Mouse (Mus musculus): ENCODE measurements around the gene Mindy4.

The Mindy4 gene

DNA sequence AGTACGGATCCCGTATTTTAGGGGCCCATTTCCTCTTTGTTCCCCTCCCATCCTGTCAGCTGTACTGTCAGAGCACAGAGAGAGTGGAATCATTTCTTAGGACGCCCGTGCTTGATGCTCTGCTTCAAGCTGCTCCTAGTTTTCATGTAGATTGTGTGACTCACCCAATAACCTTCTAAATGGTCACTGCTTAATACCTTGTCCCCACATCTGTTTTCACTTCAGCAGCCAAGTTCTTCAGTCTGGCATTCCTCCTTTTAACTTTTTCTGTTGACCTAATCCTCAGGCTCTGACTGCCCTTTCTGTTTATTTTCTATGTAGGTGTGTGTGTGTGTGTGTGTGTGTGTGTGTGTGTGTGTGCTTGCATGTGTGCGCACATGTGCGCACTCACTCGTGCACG is 4.6 kb downstream of the Mindy4 start:
- DNase-seq (ENCODE audit: low read depth): peak; percentile 40

DNA sequence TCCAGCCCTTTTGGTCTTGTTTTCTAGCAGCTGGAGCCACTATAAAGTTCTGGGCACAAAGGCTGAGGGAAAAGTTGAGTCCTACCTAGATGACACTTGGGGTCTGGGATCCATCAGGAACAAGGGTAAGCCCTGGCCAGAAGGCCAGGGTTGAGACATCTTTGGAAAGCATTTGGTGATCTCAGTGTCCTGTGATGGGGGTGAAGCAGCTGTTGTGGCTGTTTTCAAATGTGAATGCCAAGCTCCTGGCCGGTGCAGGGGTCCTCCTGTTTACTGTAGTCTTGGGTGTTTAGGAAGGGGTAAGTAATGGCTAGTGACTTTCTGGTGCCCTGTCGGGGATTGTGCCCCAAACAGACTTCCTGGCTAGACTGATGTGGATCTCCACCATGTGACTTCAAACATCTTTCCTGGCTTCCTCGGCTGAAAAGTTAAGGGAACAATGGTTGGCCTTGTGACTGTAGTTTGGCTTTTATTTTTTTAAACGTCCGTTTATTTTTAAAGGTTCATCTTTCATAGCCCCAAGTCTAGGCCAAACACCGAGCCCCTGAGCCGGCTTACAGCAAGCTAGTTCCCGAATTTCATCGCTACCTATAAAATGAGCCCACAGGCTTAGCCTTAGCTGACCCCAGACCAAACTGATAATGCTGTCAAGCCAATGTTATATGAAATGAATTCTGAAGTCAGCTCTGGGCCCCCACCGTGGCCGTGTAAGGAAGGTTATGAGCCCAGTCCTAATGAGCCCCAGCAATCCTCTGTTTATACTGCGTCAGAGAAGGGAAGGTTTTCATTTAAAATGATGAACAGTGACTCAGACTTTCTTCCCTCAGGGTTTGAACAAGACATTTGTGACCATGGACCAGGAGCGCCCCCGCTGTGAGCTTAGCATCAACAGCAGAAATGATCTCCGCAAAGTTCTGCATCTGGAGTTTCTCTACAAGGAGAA is 7.5 kb downstream of the Mindy4 start:
- DNase-seq (ENCODE audit: low read depth): peak; percentile 75

DNA sequence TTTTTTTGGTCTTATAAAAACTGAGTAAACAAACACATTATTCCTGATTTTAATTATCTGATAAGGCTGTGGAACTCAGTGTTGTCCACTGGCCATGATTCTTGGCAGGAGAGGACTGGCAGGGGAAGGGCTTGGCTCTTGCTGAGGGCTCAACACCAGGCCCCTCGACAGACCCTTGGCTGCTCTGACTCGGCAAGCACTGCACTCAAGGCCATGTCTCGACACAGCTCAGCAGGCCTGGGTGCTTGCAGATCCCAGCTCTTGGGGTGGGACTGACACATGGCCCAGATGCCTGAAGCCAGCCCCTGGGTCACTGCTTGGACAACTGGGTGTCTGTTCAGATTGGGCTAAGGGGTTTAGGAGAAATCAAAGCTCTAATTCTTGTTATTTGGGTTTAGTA is 11.4 kb downstream of the Mindy4 start:
- DNase-seq (ENCODE audit: low read depth): no peak

DNA sequence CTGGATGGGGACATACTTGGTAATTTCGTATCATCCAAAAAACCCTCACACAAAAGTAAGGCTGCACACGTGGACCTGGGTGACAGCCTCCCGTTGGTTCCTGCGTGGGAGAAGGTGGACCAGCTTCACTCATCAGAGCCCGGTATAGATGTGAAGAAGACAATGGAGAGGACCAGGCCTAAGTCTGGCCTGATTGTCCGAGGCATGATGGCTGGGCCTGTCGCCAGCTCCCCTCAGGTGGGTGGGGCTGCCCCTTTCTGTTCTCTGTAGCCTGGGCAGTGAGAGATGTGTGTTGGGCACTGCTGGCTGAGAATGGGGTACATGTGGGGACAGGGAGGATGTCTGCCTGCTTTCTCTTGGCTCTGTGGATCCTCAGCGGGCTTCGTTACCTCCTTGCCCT is 15.0 kb downstream of the Mindy4 start:
- no peak for DNase-seq (ENCODE audit: low read depth)

DNA sequence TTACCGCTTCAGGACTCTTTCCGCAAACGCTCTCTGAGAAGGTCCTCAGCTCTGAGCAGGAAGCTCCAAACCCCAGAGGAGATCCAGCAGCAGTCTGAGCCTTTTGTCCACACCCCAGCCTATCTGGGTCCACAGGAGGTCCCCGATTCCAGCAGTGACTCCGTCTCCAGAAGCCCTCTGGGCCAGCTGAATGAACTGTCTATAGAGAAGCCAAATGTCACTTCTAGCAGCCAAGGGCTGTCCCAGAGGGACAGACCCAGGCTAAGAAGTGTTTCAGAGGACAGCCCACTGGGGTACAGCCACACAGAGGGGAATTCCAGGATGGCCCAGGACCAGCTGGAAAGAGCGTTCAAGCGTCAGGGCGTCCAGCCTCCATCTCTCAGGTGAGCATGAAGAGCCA is 20.8 kb downstream of the Mindy4 start:
- no peak for DNase-seq (ENCODE audit: low read depth)

DNA sequence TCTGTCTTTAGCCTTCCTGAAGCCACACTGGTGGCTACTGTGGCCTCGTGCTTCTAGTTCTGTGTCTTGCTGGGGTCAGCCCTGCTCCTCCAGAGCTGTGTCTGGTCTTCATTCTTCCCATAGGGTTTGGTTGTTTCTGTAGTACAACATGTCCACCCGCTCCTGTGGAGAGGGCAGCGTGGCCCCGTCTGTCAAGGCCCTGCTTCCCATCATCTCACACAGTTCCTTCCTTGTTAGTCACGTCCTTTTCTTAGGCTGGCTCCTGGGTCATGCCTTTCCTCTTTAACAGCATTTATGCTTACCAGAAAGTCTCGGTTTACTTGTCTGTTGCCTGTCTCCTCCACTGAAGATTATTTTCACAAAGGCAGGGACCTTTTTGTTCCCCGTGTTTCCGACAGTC is 26.9 kb downstream of the Mindy4 start:
- DNase-seq (ENCODE audit: low read depth): no peak

DNA sequence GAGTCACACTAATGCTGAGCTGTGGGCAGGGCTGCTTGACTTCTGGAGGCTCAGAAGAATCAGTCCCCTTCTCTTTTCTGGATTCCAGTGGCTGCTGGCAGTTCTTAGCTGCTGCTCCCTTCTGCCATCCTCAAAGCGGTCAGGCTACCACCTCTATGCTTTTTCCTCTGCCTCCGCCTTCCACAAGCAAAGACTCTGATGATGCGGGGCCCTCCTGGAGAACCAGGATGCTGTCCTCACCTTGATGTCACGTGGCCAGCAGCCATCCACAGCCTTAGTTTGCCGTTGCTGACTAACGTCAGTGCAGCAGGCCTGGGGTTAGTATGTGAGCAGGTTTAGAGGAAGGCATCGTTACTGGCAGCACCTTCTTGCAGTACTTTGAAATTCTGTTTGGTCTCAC is 28.9 kb downstream of the Mindy4 start:
- no peak for DNase-seq (ENCODE audit: low read depth)

DNA sequence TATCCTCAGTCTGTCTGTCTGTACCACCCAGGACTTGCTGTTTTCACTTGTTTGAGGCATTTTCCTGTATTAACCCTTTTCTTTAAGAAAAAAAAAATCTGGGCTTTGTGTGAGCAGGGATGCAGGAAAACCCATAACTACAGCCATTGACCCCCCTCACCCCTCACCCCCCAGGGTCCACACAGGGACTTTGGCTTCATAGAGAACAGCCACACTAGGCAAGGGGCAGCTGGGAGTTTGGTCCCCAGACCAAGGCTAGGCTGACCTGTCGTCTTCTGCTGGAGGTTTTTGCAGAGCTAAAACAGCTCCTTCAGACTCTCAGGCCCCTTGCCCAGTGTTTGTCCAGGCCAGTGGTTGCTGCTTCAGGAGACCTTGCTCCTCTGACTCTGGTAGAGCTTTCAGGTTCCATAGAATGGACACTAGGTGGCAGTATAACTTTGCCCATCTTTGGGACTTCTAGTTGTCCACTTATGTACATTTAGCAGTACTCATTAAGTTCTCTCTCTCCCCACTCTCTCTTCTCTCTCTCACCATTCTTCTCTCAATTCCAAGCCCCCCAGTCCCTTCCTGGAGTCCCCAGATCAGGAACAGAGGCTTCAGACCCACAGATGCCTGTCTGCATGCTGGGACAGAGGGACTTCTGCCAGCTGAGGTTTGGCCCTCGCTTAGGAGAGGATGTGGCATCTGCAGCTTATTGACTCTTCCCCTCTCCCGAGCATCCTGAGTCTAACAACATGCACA is 29.5 kb downstream of the Mindy4 start:
- DNase-seq (ENCODE audit: low read depth): peak; percentile 49

DNA sequence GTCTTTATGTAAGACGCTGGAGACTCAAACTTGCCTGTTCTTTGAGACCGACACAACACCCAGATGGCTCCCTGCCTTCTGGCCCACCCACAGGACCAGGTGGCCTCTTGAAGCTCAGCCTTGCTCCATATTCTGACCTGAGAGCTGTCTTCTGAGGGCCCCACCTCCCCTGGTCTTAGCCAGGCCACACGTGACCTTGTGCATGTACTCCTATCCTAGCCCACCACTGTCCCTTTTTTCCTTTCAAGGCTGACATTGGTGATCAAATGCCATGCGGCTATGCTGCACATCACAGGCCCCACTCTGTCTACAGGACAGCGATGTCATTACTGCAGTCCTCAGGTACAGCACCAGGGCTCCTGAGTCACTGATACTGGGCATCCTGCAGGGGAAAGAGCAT is 30.1 kb downstream of the Mindy4 start:
- DNase-seq (ENCODE audit: low read depth): no peak

DNA sequence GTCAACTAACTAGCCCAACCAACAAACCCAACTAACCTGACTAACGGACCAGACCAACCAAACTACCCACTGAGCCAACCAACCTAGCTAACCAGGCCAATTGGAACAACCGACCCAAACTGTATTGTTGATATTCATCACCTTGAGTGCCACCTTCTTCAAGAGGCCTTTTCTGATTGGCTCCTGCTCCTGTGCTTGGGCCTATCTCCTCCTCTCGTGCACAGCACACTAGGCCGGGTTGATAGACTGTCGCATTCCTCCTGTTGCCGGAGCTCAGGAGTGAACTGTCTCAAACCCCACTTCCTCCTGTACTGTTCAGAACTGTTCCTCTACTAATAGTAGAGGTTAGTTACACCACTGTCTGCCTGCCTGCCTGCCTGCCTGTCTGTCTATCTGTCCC is 31.5 kb downstream of the Mindy4 start:
- no peak for DNase-seq (ENCODE audit: low read depth)

DNA sequence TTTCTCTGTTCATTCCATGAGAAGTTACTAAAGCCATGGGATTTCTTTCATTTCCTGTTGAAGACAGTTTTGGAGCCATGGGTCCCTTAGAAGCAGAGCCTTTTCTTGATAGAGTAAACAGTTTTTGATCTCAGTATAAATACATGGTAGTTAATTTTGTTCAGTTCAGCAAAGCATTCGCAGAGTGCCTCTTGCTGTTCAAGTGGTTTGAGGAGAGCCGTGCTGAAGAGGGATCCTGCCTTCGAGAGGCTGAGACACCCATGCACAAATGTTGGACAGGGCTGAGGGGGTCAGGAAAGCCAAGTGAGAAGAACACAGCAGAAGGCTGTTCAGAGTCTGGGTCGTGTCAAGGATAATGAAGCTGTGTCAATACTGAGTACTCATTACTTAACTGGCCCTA is 32.5 kb downstream of the Mindy4 start:
- no peak for DNase-seq (ENCODE audit: low read depth)

DNA sequence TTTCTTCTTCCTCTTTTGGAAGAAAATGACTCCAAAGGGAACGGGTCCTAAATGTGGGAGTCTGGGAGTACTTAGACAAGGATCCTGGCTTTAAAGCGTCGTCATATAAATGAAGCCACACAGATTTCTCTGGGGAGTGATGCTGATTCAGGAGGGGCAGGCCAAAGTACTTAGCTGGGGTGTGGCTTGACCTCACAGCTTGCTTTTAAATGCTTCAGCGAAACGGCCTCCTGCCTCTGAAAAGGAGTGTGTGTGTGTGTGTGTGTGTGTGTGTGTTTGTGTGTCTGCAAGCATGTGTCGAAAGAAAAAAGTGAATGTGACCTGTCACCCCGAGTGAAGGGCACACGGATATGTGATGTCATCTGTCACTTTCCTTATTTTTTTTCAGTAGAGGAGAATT is 36.7 kb downstream of the Mindy4 start:
- no peak for DNase-seq (ENCODE audit: low read depth)

DNA sequence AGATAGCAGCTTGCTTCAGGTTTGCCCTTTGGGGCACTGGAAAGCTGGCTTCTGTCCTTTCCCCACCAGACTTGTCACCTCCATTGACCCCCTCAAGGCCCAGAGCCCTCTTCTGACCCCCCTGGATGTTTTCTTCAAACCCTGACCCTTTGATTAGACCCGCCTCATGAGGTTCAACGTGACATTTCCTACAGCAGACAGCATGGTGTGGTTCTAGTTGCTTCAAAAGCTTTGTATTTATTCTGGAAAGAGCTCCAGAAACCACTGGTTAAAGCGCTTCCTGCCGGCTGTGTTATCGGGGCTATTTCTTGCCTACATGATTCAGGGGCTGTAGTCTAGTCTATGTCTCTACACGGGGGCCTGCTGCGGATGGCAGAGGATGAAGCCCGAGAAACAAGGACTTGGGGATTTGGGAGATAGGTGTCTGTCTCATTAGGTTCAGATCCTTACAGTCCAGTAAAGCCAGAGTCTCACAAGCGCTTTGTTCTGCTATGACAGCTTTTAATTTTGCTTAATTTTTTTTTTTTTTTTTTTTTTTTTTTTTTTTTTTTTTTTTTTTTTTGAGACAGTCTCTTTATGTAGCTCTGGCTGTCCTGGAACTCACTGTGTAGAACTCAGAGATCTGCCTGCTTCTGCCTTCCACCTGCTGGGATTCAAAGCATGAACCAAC is 37.5 kb downstream of the Mindy4 start:
- no peak for DNase-seq (ENCODE audit: low read depth)

DNA sequence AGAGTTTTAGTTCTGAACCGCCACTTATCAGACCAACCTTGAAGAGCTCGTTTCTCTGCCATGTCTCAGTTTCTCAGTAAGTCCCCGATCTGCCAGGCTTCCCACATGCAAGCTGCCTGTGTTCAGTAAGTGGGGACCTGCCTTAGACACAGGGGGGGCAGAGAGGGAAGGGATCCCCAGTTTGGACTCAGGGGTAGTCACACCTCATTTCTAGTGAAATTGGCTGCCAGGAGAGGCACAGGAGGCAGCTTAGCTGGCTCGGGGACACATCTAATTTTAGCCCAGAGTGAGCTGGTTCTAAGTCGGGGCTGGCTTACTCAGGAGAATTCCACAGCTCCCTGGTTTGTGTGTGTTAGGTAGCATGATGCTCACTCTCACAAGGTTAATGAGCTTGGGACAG is 38.3 kb downstream of the Mindy4 start:
- no peak for DNase-seq (ENCODE audit: low read depth)

DNA sequence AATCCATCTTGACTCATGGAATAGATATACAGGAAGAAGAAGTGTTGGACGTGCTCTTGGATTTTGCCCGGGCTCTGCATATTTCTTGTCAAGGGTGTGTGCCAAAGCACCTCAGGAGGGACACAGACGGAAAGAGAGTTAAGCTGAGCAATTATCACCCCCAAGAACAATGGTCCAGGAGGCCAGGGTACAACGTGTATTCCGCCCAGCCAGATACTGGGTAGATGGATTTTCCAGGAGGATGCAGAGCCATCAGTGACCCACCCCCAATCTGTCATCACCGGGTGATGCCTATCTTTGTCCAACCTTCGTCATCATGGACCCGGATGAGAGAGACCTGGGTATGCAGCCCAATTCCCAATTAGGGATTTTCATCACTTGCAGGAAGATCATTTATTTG is 42.5 kb downstream of the Mindy4 start:
- no peak for DNase-seq (ENCODE audit: low read depth)

DNA sequence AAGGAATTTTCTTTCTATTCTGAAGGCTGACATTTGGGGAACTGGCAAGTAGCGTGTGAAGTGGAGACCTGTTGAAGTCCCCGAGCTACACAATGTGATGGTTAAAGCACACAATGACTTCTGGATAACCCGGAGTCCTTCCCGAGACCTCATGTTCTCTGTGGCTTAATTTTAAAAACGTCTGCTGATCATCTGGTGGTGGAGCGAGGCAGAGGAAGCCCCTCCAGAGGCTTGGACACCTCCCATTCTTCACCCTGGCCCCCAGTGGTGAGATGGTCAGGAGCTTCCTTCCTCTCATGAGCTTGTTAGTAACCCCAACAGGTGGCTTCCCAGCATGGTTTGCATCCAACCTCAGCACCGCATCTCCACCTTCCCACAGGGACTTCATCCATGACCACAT is 43.3 kb downstream of the Mindy4 start:
- DNase-seq (ENCODE audit: low read depth): no peak

DNA sequence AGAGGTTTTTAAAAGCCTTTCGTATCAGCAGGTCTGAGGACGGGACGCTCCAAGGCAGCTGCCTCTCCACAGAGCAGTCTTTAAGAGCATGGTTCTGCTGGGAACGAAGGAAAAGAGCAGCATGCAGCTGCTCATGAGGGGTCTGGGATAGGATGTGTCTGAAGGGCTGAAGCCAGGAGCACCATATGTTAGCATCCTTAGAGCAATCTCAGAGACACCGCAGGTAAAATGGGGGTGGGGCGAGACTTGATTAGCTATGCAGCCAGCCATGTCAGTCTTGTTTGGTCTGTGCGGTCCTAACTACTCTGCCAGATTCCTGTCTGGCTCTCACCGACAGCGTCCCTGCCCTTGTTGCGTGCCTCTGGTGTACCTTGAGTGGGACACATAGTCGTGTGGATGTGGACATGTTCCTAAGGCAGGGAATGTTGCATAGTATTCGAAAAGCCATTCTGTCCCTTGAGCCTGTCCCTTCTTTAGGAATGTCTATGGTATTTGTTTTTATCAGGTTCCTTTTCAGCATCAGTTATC is 43.8 kb downstream of the Mindy4 start:
- no peak for DNase-seq (ENCODE audit: low read depth)

DNA sequence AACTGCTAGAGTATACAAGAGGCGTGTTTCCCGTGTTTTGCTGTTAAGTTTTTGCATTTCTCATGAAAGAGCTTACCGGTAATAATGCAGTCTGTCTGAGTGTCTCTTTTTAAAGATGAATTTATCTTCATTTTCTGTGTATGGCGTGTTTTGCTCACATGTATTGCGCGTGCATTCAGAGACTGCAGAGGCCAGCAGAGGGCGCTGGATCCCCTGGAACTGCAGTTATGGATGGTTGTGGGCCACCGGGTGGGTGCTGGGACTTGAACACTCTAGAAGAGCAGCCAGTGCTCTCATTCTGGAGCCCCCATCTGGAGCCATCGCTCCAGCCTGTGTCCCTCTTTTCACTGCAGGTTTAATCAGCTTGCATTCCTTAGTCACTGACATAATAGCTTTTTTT is 46.1 kb downstream of the Mindy4 start:
- no peak for DNase-seq (ENCODE audit: low read depth)

DNA sequence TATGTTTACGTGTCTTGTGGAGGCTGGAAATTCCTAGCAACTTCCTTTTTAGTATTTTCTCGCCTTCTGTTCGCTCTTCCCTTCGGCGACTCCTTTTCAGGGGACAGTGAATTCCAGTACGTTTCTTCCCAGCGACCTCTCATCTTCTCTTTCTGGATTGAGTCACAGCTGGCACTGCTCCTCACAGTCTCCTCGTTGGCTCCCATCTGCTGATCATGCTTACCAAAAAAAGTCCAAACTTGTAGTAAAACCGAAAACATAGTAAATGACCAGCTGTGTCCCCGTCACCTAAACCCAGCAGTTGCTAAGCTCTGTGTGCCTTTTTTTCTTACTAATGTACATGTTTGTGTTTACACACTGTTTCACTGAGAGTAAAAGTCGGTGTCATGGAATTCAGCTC is 47.6 kb downstream of the Mindy4 start:
- DNase-seq (ENCODE audit: low read depth): no peak

DNA sequence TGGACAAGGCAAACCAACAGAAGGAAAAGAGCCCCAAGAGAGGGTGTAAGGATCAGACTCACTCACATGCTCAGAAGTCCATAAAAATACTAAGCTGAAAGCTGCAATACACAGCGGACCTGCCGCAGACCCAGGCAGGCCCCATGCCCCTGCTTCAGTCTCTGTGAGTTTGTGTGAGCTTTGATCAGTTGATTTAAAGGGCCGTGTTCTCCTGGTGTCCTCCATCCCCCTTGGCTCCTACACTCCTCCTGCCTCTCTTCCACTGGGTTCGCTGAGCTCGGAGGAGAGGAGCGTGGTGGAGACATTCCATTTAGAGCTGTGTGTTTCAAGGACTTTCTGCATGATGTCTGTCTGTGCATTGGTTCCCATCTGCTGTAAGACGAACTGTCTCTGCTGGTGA is 48.4 kb downstream of the Mindy4 start:
- DNase-seq (ENCODE audit: low read depth): no peak

DNA sequence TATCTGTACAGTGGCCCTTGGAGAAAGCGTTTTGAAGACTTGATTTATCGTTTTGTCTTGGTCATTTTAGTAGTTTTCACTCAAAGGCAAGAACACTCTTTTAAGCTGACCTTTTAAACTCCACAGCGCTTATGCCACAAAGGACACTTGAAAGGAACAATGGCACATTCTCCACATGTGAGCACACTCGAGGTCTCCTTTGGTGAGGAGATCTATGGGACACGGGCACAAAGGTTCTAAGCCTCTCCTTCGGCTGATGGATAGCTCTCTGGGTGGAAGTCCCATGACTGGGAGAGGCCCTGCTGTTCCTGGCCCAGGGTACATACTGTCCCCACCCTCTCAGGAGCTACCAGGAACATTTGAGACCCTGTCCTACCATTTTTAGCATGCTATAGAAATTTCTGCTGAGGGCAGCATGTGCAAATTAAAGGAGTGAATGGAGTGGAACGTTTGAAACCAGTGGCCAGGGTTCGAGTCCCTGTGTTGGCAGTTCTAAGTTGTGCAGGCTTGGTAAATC is 49.6 kb downstream of the Mindy4 start:
- no peak for DNase-seq (ENCODE audit: low read depth)

DNA sequence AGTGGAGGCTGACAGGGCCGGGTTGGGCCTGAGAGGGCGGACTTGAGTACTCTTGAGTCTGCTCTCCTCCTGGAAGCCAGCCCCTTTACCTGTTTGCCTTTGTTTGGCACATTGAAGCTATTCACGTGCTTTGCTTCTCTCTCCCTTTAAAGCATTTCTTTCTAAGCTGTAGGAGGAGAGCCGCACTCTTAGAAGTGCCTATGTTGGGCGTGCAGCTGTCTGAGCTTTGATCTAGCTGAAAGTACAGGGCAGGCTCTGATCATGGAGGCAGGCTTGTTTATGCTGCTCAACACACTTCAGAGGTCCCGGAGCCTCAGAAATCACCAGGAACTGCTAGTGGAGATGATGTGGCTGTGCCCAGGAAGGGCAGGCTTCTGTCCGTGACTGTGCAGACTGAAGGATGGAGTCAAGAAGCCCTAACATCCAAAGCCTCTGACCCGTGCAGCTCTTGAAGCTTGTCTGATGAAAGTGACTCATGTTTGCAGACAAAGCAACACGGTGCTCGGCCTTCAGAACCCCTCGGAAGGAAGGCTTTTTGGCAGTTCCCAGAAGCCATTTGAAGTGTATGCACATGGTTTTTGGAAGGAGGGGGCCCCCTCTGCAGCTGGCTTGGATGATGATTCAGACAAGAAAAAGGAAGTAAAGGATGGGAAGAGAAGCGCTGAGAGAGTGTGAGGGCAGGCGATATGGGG is 53.5 kb downstream of the Mindy4 start:
- no peak for DNase-seq (ENCODE audit: low read depth)
